Mouse (Mus musculus): ENCODE measurements around the gene Cntrob. TPM values are rescaled to one million over a fixed set of nuclear protein-coding genes. Genes with fewer than 3 reads are reported as not detected.

Cntrob gene
- total and polyA plus RNA-seq, 2 experiments from 2014 or later: 13.0 to 35.7 TPM

DNA sequence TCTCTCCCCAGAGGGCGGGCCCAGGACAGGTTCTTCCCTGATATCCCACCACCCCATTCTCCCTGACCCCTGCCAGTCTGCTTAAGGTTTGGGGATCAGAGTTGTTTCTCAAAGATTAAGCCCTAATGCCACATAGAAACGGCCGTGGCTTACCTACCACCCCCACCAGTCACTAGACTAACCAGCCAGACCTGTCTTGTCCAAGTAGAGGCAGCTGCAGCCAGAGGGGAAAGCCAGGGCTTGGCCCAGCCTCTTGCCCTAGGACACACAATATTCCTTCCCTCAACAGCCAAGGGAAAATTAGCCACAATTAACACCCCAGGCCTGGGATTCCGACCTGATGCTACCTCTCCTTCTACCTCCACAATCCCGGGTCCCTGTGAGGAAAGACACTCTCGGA lies 42.1 kb upstream of the Cntrob start:
- peaks cover 35% of the 10 kb centered on the region for H3K36me3 ChIP-seq (ENCODE audit: insufficient read depth)
- peak overlapping the region; percentile 100 for H3K27ac ChIP-seq (ENCODE audit: low read depth, low read length)
- H3K27me3 ChIP-seq (ENCODE audit: insufficient read depth, low read length): no peaks in the 10 kb centered on the region
- peaks cover 21% of the 10 kb centered on the region for H3K4me1 ChIP-seq (ENCODE audit: insufficient read depth)
- peak overlapping the region; percentile 88 for H3K4me3 ChIP-seq (ENCODE audit: low read depth, low read length)
- WGBS: 20% methylated on average over 6 of the region's 6 CpGs
- no peak for TF ChIP-seq CTCF (IDR thresholded peaks at IDR 0.05; ENCODE audit: low read depth)
- DNase-seq (peak; percentile 18), ATAC-seq (no peak)
- H3K4me2 ChIP-seq (ENCODE audit: low read depth): peak overlapping the region; percentile 94
- H3K9me3 ChIP-seq (ENCODE audit: low read length): no peaks in the 10 kb centered on the region
- H3K9ac ChIP-seq: peak overlapping the region; percentile 100

DNA sequence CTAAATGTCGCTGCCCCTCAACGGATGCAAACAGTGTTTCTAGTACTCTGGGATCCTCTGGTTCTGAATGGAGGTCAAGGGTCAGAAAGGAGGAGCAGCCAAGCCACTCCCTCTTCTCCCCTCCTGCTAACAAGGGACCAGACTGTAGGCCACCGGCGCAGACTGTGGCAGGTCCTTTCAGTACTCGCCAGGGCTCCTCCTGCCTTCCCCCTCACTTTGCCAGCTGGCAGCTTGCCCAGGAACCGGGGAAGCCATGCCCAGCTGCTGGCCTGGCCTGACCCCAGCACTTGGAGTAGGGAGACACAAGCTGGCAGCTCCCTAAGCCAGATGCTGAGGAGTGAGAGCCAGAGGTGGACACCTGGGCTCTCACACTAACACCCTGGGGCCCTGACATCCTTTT lies 41.3 kb upstream of the Cntrob start:
- Histone ChIP-seq H3K27ac (ENCODE audit: low read depth, low read length) (peak overlapping the region; percentile 100), H3K9ac (peak overlapping the region; percentile 28; the same call in 1 of the 2 replicates), H3K27me3 (ENCODE audit: insufficient read depth, low read length) (no peaks in the 10 kb centered on the region), H3K4me1 (ENCODE audit: insufficient read depth) (peaks cover 19% of the 10 kb centered on the region), H3K4me2 (ENCODE audit: low read depth) (peak overlapping the region; percentile 94), H3K4me3 (ENCODE audit: low read depth, low read length) (no peak overlapping the region), H3K36me3 (ENCODE audit: insufficient read depth) (peaks cover 44% of the 10 kb centered on the region), H3K9me3 (ENCODE audit: low read length) (no peaks in the 10 kb centered on the region)
- DNase-seq (peak; percentile 87), ATAC-seq (peak; percentile 56)
- no peak for TF ChIP-seq CTCF (IDR thresholded peaks at IDR 0.05; ENCODE audit: low read depth)
- 3% methylated on average over 6 of the region's 6 CpGs for WGBS

DNA sequence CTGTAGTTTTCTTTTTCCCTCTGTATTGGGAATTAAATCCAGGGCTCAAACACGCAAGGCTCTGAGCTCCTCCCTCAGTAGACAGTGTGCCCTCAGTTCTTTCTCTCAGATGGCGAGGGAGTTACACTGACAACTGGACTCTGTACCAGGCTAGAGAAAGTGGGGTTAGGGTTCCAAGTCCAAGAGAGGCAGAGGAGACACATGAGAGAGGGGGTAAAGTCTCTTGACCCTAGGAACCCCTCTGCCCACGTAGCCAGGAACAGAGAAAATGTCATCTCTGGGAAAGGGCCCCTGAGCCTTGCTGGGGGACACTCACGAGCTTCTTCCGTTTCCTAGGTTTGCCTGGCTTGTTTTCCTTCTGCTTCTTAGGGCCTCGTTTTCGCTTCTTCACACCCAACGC lies 40.8 kb upstream of the Cntrob start:
- H3K9ac ChIP-seq: peak overlapping the region; percentile 15
- TF ChIP-seq CTCF (IDR thresholded peaks at IDR 0.05; ENCODE audit: low read depth): no peak
- peak overlapping the region; percentile 69 for H3K27ac ChIP-seq (ENCODE audit: low read depth, low read length)
- peaks cover 49% of the 10 kb centered on the region for H3K36me3 ChIP-seq (ENCODE audit: insufficient read depth)
- DNase-seq (no peak), ATAC-seq (no peak)
- H3K4me3 ChIP-seq (ENCODE audit: low read depth, low read length): no peak overlapping the region
- H3K9me3 ChIP-seq (ENCODE audit: low read length): no peaks in the 10 kb centered on the region
- H3K4me1 ChIP-seq (ENCODE audit: insufficient read depth): peaks cover 19% of the 10 kb centered on the region
- H3K27me3 ChIP-seq (ENCODE audit: insufficient read depth, low read length): no peaks in the 10 kb centered on the region
- 31% methylated on average over 8 of the region's 8 CpGs for WGBS
- H3K4me2 ChIP-seq (ENCODE audit: low read depth): peak overlapping the region; percentile 94

DNA sequence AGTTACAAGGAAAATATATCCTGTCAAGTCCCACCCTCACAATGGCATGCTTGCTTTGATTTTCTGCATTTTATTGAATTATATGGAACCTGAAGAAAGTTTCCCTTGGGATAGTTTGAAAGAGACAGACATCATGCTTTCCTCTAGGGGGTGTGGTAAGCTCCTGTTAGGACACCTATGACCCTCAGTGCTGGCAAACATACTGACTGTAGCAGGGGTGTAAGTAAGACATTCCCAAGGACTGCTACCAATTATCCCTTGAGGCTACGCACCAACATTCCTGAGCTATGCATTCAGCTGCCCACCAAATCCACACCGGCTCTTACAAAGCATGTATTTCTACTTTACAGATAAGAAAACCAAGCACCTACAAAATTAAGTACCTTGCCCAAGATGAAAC lies 38.9 kb upstream of the Cntrob start:
- H3K4me3 ChIP-seq (ENCODE audit: low read depth, low read length): no peak overlapping the region
- peaks cover 19% of the 10 kb centered on the region for H3K4me1 ChIP-seq (ENCODE audit: insufficient read depth)
- 67% methylated on average over 2 of the region's 2 CpGs for WGBS
- no peak overlapping the region for H3K27ac ChIP-seq (ENCODE audit: low read depth, low read length)
- H3K9me3 ChIP-seq (ENCODE audit: low read length): no peaks in the 10 kb centered on the region
- DNase-seq: no peak
- peaks cover 68% of the 10 kb centered on the region for H3K36me3 ChIP-seq (ENCODE audit: insufficient read depth)
- no peak overlapping the region for H3K9ac ChIP-seq
- H3K27me3 ChIP-seq (ENCODE audit: insufficient read depth, low read length): no peaks in the 10 kb centered on the region
- no peak for ATAC-seq
- no peak overlapping the region for H3K4me2 ChIP-seq (ENCODE audit: low read depth)
- no peak; the same call in 1 of the 2 replicates for TF ChIP-seq CTCF (IDR thresholded peaks at IDR 0.05; ENCODE audit: low read depth)

DNA sequence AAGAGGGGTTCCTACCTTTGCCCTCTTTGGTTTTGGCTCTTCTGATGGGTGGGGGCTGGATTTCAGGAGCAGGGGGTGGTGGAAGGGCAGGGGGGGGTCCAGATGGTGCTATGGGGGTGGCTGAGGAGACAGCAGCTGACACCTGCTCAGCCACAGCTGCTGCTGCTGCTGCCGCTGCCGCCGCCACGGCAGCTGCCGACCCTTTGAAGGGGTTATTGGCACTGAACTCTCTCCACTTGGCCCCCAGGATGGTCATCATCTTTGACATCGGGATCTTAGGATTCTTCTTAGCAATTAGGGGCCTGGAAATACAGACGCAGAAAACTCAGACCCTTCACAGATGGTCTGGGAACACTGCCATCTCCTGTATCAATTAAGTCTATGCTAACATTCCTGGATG lies 38.4 kb upstream of the Cntrob start:
- H3K4me3 ChIP-seq (ENCODE audit: low read depth, low read length): no peak overlapping the region
- TF ChIP-seq CTCF (IDR thresholded peaks at IDR 0.05; ENCODE audit: low read depth): no peak
- H3K27ac ChIP-seq (ENCODE audit: low read depth, low read length): 0 out of 2 replicates have a peak overlapping the region, but pooled peaks have one; percentile 21
- H3K9ac ChIP-seq: no peak overlapping the region
- H3K4me1 ChIP-seq (ENCODE audit: insufficient read depth): peaks cover 19% of the 10 kb centered on the region
- DNase-seq: no peak
- no peak overlapping the region for H3K4me2 ChIP-seq (ENCODE audit: low read depth)
- 30% methylated on average over 7 of the region's 7 CpGs for WGBS
- H3K27me3 ChIP-seq (ENCODE audit: insufficient read depth, low read length): no peaks in the 10 kb centered on the region
- no peaks in the 10 kb centered on the region for H3K9me3 ChIP-seq (ENCODE audit: low read length)
- H3K36me3 ChIP-seq (ENCODE audit: insufficient read depth): peaks cover 72% of the 10 kb centered on the region
- no peak for ATAC-seq

DNA sequence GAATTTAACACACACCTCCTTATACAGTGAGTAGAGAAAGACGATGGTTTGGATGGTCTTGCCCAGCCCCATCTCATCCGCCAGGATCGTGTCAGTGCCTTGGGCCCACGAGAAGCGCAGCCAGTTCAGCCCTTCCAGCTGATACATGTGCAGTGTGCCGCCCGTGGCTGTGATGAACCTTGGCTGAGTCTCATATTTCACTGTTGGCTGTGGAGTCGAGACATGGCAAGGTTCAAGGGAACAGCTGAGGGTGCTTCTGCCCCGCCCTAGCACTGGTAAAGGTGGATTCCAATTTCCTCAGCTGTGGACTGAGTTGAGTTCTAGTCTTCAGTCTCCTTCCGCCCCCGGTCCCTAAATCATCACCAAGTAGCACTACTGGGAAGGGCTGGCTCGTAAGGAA lies 34.1 kb upstream of the Cntrob start:
- WGBS: 90% methylated on average over 12 of the region's 12 CpGs
- no peak overlapping the region for H3K9ac ChIP-seq

DNA sequence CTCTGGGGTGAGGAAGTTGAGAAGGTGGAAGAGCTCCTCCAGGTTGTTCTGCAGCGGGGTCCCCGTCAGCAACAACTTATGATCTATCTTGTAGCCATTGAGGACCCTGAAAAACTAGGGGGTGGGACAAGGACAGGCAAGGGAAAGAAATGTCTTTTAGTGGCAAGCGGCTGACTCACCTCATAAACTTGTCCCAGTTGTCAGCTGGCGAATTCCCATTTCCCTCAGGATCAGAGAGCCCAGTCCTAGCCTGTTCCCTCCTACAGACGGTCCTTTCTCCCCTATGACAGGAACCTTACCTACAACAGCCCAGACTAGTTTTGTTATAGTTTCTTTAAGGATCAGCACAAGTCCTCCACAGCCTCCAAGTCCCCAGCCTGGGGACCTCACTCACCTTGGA lies 33.0 kb upstream of the Cntrob start:
- 96% methylated on average over 5 of the region's 5 CpGs for WGBS

More for the DNA sequence above, 34.1 kb upstream of the Cntrob start:
- H3K4me3 ChIP-seq (ENCODE audit: low read depth, low read length): no peak overlapping the region
- no peaks in the 10 kb centered on the region for H3K27me3 ChIP-seq (ENCODE audit: insufficient read depth, low read length)
- no peak overlapping the region for H3K4me2 ChIP-seq (ENCODE audit: low read depth)
- peaks cover 97% of the 10 kb centered on the region for H3K36me3 ChIP-seq (ENCODE audit: insufficient read depth)
- DNase-seq (no peak), ATAC-seq (no peak)
- H3K9me3 ChIP-seq (ENCODE audit: low read length): no peaks in the 10 kb centered on the region
- no peak for TF ChIP-seq CTCF (IDR thresholded peaks at IDR 0.05; ENCODE audit: low read depth)
- no peaks in the 10 kb centered on the region for H3K4me1 ChIP-seq (ENCODE audit: insufficient read depth)
- H3K27ac ChIP-seq (ENCODE audit: low read depth, low read length): no peak overlapping the region

More for the DNA sequence above, 33.0 kb upstream of the Cntrob start:
- H3K4me2 ChIP-seq (ENCODE audit: low read depth): no peak overlapping the region
- no peak overlapping the region for H3K9ac ChIP-seq
- DNase-seq (no peak), ATAC-seq (no peak)
- H3K27ac ChIP-seq (ENCODE audit: low read depth, low read length): no peak overlapping the region
- no peaks in the 10 kb centered on the region for H3K4me1 ChIP-seq (ENCODE audit: insufficient read depth)
- H3K27me3 ChIP-seq (ENCODE audit: insufficient read depth, low read length): no peaks in the 10 kb centered on the region
- TF ChIP-seq CTCF (IDR thresholded peaks at IDR 0.05; ENCODE audit: low read depth): no peak
- no peak overlapping the region for H3K4me3 ChIP-seq (ENCODE audit: low read depth, low read length)
- H3K9me3 ChIP-seq (ENCODE audit: low read length): no peaks in the 10 kb centered on the region
- peaks cover 98% of the 10 kb centered on the region for H3K36me3 ChIP-seq (ENCODE audit: insufficient read depth)
